Mouse (Mus musculus) layer of hippocampus, postnatal 36 days (tissue): Measurements from ENCODE around the gene Zbtb8a. TPM values are rescaled to one million over a fixed set of nuclear protein-coding genes. Genes with fewer than 3 reads are reported as not detected.
"Not testable (repeated sequence)": the region's sequence is repeated elsewhere in the genome, so short reads cannot be mapped to it uniquely, and the experiment has no call there.

Source experiments
- DNase-seq, 2 experiments: peaks; one replicate each; pipeline ENCODE4 v3.0.0; 2022
- total RNA-seq, 2 experiments: library from RNA; stranded (reverse); gene quantifications; 2 replicates each; pipeline ENCODE4 v1.2.3; 2021

Zbtb8a gene
- total RNA-seq, result 1 to 10 TPM; 3.0 to 4.1 TPM

DNA sequence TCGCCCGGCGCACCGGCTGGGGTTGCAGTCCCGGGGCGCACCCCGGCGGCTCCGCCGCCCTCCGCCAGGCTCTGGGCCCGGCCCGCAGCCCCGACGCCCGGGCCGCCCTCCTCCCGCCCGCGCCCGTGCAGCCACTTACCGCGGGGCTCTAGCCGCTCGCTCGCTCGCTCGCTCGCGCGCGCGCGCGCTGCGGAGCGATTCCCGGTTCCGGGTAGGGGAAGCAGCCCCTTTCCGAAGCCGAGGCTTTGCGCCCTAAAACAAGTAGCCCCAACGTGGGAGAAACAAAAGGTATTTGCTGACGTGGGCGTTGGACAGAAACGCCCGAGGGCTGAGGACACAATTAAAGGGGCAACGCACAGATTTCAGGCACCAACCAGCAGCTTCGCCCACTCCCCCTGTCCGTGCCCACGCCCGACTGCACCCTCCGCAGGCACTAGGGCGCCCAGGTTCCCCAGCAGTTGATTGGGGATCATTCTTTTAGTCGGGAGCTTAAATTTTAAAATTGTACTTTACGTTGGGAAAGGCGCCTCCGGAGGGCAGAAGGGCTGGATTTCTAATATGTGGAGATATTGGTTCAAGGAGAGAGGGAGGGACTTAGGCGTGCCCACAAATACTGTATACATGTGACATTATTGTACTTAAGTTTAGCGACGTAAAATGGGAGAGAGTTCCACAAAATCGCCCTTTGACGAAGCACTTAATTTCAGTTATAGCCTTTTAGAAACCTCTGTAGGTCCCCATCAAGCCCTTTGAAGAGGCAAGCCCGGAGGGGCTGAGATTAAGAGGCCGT lies at the start of gene Zbtb8a:
Gene Zbtb8a (minus strand): TSS at position 516 of the 790 bp plus-strand sequence.
- DNase-seq, result peak; percentile 17 to 39

GRCm38 (mm10) chr4:129418321-129418720 lies 40.4 kb upstream of the Zbtb8a start:
- no peak for DNase-seq

DNA sequence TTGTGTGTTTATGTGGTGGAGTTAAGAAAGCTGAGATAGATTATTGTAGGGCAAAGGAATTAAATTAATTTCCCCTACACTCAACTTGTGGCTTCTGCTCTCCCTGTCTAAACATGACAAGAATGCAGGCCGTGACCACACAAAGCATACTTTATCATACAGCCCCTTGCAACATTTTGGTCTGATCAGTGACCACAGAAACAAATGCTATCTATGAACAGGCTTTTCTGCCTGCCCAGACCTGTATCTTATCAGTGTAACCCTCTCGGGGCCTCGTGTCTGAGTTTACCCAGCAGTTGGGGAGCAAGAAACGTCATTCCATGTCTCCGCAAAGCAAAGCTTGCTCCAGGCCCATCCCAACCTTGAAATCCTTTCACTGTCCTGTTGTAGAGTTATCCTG lies 38.6 kb upstream of the Zbtb8a start:
- no peak for DNase-seq

DNA sequence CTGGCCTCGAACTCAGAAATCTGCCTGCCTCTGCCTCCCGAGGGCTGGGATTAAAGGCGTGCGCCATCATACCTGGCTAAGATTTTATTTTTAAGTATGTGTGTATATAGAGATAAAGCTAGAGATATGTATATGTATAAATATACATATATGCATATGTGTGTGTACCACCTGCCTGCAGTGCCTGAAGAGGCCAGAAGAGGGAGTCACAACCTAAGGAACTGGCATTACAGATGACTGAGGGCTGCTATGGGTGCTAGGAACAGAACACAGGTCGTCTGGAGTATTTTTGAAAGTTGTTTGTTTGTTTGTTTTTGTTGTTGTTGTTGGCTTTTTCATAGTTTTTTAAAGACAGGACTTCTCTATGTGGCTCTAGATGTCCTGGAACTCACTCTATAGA lies 38.0 kb upstream of the Zbtb8a start:
- DNase-seq, result no peak

GRCm38 (mm10) chr4:129410991-129411390 lies 33.1 kb upstream of the Zbtb8a start:
- no peak for DNase-seq

DNA sequence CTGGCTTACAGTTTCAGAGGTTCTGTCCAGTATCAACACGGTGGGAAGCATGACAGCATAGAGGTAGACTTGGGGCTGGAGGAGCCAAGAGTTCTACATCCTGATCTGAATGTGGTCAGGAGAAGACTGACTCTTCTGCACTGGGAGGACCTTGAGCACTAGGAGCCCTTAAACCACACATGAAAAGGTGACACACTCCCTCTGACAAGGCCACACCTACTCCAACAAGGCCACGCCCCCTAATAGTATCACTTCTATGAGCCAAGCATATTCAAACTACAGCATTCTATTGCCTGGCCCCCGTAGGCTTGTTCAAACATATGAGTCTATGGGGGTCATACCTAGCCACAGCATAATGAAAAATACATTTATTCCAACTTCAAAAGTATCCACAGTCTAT lies 32.6 kb upstream of the Zbtb8a start:
- not testable (repeated sequence) for DNase-seq

DNA sequence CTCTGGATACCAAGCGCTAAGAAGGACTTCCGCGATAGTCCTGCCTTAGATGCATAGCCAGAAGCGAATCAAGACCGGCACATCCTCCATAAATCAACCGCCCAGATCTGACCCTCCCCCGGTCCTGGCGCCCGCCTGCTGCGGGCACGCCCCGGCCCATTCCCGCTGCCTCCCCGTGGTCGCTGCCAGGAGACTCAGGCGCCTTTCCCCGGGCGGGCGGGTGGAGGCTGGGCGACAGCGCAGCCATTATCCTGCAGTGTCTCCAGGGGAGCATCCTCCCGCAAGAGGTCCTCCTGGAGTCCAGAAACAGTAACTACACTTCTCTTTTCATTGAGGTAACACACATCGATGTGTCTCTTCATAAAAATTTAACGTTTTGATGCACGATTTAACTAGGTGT lies 28.5 kb upstream of the Zbtb8a start:
- DNase-seq, result peak; percentile 24 to 33

GRCm38 (mm10) chr4:129399813-129400212 lies 21.9 kb upstream of the Zbtb8a start:
- DNase-seq, result no peak

DNA sequence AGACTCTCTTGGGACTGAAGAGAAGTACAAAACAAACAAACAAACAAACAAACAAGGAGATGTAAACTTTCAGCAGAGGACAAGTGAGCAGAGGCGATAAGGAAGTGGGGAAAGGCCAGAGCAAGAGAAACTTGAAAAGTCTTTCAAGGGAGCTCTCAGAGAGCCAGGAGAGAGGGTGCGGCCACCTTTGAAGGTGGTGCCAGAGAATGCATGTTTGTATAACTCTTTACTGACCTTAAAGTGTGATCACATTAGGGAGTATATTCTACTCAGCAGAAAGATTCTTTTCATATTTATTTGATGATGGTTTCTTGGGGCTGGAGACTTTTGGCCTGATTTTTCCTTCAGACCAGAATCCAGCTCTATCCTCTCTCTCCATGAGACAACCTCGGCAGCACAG lies 19.0 kb upstream of the Zbtb8a start:
- DNase-seq, result no peak

GRCm38 (mm10) chr4:129394089-129394870 lies 16.4 kb upstream of the Zbtb8a start:
- no peak for DNase-seq

DNA sequence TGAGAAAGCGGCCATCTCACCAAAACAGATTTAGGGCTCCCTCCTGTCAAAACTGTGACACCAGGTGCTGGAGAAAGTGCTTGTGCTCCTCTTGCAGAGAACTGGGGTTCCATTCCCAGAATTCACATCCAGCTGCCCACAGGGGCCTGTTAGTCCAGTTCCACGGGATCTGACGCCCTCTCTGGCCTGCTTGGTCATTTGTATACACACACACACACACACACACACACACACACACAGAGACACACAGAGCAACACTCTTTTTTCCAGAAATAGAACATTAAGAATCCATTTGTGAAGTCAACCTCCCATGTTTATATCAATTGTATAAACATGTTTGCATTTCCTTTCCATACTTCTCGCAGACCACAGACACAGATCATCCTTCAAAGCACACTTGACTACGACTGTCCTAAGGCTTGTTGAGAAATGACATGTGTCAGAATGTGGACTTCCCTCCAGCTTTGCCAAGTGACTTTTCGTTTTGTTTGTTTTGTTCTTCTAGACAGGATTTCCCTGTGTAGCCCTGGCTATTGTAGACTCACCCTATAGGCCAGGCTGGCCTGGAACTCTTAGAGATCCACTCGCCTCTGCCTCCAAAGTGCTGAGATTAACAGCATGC lies 13.1 kb upstream of the Zbtb8a start:
- DNase-seq, result no peak

- DNase-seq, result no peak
Measured at GRCm38 (mm10) chr4:129390216-129390743, 12.4 kb upstream of the Zbtb8a start.

DNA sequence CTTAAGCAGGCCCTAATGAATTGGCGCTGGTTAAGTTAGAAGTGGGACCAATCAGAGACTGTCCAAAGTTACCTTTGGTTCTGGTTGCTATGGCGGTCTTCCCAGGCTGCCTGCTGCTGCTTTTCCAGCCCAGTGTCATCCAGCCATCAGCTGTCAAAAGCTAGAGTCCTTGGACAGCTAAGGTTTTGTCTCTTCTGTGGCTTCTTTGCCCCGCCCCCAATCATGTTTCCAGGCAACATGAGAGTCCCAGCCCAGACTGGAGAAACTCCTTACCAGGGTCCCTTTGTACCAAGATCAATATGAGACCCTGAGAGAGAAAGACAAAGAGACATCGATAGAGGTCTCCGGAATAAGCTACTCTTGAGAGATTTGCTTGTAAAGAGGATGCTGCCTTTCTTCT lies 10.5 kb upstream of the Zbtb8a start:
- DNase-seq, result no peak

GRCm38 (mm10) chr4:129386989-129387388 lies 9.1 kb upstream of the Zbtb8a start:
- DNase-seq, result no peak

- DNase-seq, result no peak
Measured at GRCm38 (mm10) chr4:129386269-129386946, 8.5 kb upstream of the Zbtb8a start.

DNA sequence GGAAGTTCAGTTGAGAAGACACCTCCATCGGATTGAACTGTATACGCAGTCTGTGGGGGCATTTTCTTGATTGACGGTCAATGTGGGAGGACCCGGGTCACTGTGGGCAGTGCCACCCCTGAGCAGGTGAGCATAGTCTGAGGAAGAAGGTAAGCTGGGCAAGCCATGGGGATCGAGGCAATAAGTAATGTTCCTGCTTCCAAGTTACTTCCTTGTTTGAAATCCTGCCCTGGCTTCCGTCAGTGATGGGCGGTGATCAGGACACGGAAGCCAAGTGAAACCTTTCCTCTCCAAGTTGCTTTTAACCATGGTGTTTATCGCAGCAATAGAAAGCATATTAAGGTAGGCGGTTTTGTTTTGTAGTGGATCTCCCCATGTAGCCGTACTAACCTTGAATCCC lies 7.8 kb upstream of the Zbtb8a start:
- no peak for DNase-seq

- no peak for DNase-seq
Measured at GRCm38 (mm10) chr4:129384440-129384839, 6.5 kb upstream of the Zbtb8a start.

- no peak for DNase-seq
Measured at GRCm38 (mm10) chr4:129383586-129383985, 5.7 kb upstream of the Zbtb8a start.

GRCm38 (mm10) chr4:129382488-129382887 lies 4.6 kb upstream of the Zbtb8a start:
- DNase-seq, result no peak

DNA sequence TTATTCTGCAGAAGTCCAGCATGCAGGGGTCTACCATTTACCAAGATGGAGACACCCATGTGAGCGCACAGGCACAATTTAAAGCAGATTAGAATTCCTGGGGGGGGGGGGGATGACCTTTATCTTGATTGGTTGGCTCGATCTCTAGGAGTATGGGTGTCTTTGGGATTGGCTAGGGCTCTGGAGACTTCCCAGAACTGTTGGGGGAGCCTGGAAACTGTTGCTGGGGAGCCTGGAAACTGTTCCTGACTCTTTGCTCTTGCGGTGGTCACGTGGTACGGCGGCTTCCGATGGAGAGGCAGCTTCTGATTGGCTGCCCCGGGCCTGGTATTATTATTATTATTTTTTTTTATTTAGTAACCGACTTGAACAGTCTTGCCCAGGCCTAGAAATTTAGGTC lies 4.1 kb upstream of the Zbtb8a start:
- no peak for DNase-seq

DNA sequence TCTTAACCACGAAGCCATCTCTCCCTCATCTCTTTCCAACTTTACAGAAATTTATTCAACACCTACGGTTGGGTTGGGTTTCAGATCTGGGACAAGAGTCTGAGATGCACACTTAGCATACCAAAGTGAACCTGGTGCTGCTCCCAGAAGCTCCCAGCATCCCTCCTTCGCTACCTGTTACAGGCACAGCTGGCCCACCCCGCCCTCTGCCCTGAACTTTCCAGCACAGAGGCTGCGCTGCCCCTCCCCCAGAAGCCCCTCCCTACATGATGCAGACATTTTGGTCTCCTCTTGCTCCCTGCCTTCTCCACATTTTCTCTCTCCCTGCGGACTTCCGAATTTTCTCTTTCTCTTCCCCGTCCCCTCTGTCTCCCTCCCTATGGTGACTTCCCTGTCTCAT lies 3.2 kb upstream of the Zbtb8a start:
- DNase-seq, result no peak

GRCm38 (mm10) chr4:129379805-129380204 lies 1.9 kb upstream of the Zbtb8a start:
- no peak for DNase-seq
